Mouse (Mus musculus) left cerebral cortex, postnatal 14 days (tissue): ENCODE results near the gene Ssr2. TPM values are rescaled to one million over a fixed set of nuclear protein-coding genes. Genes with fewer than 3 reads are reported as not detected.
A peak's percentile ranks its signal among the peaks of the same experiment; 100 is the strongest.
"Not testable (repeated sequence)": the region's sequence is repeated elsewhere in the genome, so short reads cannot be mapped to it uniquely, and the experiment has no call there.

Experiments used
- DNase-seq, 2 experiments: peaks; one replicate each; pipeline ENCODE4 v3.0.0; 2021 to 2022; ENCODE audit warnings: low spot score in 2 of 2, mixed read lengths in 1 of 2
- intact Hi-C: fragments of 180-260 bp; cut with DNase I; formaldehyde crosslinking; loops from one replicate; pipeline ENCODE4 v1.15.1; 2025
- total RNA-seq, 2 experiments: library from RNA; stranded (reverse); gene quantifications; 2 replicates each; pipeline ENCODE4 v1.2.3; 2021

The Ssr2 gene
- total RNA-seq, 2 experiments from 2014 or later, result 114 to 123 TPM

DNA sequence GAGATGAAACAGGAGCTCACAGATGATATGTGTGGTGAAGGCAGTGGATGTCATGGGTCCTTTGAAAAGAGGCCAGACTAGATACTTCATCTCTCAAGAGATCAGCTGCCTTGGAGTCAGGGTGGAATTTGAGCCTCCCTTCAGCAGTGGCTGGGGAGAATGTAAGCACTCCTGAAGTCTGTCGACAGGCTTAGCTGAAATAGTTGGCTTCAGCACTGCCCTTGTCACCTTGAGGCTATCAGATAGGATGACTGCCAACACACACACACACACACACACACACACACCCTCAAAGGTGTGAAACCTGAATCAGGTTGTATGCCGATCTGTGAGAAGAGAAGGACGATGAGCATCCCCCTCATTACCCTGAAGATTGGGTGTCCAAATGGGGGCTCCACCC lies 15.4 kb downstream of the Ssr2 start:
- intact Hi-C loops, result no loop called here
- DNase-seq, result no peak

DNA sequence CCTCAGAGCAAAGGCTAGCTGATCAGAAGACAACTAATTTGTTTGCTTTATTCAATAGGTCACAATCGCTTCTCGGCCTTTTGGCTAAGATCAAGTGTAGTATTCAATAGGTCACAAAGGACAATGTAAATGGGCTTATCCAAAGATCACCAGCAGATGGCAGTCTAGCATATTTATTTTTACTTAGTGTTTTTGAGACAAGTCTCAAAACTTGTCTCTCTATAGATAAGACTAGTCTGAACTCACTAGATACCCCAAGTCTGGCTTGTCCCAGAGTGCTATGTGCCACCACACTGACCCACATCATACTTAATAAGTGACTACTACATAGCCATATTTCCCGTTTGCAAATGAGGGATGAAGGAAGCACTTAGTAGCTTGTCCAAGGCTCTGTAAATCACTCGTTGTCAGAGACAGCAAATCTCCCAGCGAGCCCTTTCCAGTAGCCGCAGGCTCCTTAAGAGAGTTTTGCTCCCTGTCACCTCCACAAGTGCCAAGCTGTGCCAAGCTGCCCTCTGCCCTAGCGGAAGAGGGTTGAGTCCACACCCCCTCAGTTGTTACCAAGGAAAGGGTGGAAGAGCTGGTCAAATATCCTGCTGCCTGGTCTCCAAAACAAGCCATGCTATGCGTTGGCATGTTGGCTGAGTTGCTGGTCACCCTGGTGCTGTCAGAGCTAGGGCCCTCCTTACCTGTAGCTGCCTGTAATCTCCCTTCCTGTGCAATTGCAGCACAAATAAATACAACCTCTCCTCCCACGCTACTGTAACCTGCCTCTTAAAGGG lies 16.5 kb downstream of the Ssr2 start:
- intact Hi-C loops, result no loop called here
- peak; percentile 49 to 64 for DNase-seq

DNA sequence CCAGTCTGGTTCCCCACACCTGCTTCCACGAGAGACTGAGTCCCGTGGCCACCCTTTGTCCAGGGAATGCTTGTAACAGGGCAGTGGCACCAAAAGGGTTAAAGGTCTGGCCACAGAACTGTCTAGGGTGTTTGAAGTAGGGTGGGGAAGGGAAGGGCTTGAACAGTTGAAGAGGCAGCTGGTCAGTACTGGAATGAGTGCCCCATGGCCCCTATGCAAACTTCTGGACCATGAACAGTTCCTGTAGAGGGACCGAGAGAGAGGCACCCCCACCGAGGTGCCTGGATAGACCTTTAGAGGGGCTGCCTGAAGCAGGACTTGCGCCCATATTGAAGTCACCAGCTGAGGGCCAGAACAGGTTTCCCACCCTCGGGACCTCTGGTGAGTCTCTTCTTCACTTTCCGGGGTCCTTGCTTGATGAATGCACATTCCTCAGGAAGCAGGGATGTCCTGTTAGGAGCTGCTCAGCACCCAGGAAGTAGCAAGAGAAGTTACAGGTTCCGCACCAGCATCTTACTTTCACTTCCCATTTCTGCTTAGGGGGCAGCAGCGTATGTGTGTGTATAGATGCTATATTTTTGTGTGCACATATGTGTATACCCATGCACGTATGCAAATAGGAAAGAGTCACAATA lies 17.4 kb downstream of the Ssr2 start:
- no peak for DNase-seq
- intact Hi-C loops, result no loop called here

DNA sequence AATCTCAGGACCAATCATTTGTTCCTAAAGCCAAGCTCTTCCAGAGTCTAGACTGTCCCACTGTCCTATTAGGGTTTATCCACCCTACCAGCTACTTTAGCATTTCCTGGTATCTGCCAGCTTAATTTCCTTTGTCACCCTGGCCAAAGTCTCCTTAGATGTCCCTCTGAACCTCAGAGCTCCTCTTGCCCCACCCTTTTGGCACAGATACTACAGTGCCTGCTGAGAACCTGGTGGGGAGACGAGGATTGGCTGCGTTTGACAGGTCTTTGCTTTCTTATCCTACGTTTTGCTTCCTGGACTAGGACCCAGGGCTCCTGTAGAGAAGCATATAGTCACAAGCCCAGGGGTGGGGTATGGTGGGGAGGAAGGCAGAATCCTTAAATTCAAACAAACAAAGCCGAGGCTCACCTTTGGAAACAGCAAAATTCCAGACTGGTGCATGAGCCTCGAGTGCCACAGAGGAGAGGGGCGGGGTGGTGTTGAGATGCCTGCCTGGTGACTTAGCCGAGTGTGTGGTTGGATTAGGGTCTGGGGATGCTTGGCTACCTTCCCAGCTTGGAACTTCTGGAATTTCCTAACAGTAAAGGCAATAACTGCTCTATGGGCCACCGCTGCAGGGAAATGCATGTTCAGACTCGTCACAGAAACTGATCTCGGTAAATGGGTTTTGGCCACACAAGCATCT lies 18.4 kb downstream of the Ssr2 start:
- no peak for DNase-seq
- intact Hi-C loops, result no loop called here

DNA sequence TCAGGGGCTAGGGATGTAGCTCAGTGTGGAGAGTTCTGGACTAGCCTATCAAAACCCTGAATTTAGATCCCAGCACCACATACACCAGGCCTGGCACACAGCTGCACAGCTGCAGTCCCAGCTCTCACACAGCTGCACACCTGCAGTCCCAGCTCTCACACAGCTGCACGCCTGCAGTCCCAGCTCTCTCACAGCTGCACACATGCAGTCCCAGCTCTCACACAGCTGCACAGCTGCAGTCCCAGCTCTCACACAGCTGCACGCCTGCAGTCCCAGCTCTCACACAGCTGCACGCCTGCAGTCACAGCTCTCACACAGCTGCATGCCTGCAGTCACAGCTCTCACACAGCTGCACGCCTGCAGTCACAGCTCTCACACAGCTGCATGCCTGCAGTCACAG lies 20.9 kb downstream of the Ssr2 start:
- DNase-seq, intact Hi-C loops: not testable (repeated sequence)

DNA sequence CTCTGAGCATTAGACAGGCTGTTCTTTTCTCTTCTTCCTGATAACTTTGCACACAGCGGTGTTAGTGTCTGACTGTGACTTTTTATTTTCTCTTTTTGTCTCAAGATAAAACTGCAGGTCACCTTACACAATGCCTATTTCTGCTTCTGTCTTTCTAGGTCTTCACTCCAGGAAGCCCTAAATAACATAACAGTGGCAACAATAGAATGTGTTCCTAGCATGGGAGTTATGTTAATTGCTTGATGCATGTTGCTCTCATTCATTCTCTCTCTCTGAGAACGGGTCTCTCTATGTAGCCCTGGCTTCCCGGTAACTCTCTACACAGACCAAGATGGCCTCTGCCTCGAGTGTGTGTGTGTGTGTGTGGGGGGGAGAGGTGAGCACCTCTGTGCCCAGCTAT lies 26.8 kb downstream of the Ssr2 start:
- no peak for DNase-seq
- intact Hi-C loops, result loop anchor here (10.0 kb wide), 1 partner anchor 132 kb away; no protein-coding TSS in a partner anchor

DNA sequence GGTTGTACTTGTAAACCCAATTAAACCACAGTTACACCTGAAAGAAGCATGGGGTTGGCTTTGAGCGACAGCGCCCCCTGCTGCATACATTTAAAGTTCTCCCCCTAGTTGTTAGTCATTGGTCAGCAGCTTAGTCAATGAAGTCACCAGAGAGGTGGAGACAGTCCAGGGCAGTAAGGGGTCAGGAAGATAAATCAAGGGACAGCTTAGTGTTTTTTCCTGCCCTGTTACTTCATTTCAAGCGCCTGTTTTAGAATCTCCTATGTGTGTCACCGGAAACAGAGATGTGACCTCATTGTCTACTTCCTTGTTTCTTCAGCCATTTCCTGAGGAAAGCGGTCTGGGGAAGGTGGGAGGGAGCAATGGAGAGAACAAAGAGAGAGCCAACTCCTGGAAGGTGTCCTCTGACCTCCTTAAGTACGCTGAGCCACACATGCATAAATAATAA lies 28.1 kb downstream of the Ssr2 start:
- peak in 1 of 2 experiments; percentile 57 for DNase-seq
- intact Hi-C loops, result loop anchor here (10.0 kb wide), 1 partner anchor 131 kb away; no protein-coding TSS in a partner anchor

DNA sequence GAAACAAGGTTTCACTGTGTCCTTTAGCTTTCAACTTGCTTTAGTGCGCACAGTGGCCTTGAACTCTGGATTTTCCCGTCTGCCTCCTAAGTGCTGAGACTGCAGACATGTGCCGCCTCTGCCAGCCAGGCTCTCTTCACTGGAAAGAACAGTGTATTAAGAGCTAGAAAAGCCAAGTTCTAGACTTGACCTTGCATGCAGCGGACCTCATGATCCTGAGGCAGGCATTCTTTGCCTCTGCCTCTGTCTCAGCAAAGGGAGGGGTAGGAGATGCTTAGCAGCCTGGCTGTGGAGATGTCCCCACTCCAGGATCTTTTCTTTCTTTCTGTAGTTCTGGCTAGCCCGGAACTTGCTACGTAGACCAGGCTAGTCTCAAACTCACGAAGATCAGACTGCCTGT lies 29.2 kb downstream of the Ssr2 start:
- intact Hi-C loops, result loop anchor here (10.0 kb wide), 1 partner anchor 130 kb away; no protein-coding TSS in a partner anchor

DNA sequence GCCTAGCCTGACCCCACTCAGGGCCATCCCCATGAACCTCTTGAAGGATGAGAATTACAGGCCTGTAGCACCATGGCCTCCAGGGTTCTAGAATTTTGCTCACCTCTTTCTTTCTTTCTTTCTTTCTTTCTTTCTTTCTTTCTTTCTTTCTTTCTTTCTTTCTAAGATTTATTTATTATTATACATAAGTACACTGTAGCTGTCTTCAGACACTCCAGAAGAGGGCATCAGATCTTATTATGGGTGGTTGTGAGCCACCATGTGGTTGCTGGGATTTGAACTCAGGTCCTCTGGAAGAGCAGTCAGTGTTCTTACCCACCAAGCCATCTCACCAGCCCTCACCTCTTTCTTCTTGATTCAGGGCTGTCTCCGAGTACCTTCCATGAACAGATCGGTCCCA lies 30.0 kb downstream of the Ssr2 start, which contains the start of gene Arhgef2:
Gene Arhgef2 (plus strand): TSS at position 301 of the 400 bp plus-strand sequence.
- intact Hi-C loops, result loop anchor here (2.0 to 10.0 kb wide), 2 partner anchors 27 to 129 kb away; no protein-coding TSS in a partner anchor
- not testable (repeated sequence) for DNase-seq

More for the DNA sequence above, 29.2 kb downstream of the Ssr2 start:
- DNase-seq, result no peak

DNA sequence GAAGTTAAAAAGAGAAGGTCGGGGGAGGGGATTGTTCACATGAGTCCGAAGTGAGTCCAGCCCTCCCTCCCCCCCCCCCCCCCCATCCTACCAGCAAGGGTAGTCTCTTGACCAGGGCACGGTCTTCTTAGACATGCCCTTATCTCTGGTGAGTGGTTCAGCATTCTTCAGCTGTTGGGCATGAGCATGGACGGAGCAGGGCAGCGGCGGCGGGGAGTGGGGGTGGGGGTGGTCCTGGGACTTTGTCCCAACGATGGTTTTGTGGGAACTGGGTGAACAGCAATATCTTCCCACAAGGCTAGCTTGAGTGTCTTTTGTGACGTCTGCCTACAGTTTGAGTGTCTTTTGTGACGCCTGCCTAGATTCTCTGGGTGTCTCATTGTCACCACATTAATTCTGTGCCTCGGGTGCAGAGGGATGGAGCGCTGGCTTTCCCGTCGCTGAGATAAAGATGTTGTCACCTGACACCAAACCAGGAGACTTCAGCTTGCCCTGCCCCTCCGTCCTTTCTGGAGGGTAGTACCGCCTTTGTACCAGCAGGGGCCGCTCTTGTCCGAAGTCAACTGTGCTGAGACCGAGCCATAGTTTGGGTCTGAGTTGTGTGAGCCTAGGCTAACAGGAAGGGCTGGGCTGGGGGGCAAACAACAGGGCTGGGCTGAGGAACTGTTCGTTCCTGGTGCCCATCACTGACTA lies 31.5 kb downstream of the Ssr2 start:
- intact Hi-C loops, result loop anchor here (2.0 to 10.0 kb wide), 2 partner anchors 26 to 128 kb away; no protein-coding TSS in a partner anchor
- peak; percentile 89 to 93 for DNase-seq

DNA sequence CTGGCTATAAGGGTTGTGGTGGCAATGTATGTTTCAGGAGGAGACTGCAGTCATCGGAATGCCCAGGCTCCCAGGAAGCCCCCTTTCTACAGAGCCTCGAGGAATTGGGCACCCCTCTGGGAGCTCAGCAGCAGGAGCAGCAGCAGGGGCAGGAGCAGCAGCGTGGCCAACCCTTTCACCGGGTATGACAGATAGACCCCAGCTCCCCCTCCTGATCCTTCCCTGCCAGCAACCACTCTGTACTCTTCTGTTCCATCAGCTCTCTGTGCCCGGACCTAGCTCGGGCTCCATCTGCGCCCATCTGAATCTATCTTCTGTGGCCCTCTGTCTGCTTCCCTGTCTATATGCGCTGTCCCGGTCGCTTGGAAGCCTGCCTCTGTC lies 32.1 kb downstream of the Ssr2 start:
- intact Hi-C loops, result loop anchor here (2.0 to 10.0 kb wide), 2 partner anchors 25 to 127 kb away; no protein-coding TSS in a partner anchor
- no peak for DNase-seq

DNA sequence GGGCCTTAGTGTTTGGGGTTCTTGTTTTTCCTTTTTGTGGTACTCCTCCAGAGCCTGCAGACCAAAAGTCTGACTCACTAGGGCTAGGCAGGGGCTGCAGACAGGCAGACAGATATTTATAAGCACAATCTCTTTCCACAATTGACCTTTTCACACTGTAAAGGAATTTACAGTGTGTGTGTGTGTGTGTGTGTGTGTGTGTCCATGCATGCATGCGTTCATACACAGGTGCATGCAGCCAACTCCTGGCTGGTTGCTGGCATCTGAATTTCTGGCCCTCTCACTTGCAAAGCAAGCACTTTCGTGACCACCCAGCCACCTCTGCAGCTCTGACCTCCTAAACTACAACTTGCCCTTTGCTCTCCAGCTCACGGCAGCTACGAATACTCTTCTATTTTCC lies 33.4 kb downstream of the Ssr2 start:
- DNase-seq, result no peak
- intact Hi-C loops, result loop anchor here (10.0 kb wide), 1 partner anchor 126 kb away; no protein-coding TSS in a partner anchor

DNA sequence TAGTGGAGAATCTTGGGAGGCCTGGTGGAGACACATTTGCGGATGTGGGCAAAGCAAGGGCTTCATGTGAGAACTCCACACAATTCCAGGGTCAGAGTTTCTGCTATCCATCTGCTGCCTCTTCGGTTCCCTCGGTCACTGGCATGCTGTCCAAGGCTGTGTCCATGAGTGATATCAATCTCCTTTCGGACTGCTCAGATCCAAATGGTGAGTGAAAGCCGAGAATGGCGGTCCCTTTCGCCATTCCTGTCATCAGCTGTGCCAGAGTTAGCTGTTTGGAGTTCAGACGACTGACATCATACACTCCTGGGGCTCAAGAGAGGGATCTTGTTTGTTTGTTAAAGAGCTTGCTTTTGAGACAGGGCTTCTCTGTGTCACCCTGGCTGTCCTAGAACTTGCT lies 38.7 kb downstream of the Ssr2 start:
- intact Hi-C loops, result no loop called here
- DNase-seq, result no peak

DNA sequence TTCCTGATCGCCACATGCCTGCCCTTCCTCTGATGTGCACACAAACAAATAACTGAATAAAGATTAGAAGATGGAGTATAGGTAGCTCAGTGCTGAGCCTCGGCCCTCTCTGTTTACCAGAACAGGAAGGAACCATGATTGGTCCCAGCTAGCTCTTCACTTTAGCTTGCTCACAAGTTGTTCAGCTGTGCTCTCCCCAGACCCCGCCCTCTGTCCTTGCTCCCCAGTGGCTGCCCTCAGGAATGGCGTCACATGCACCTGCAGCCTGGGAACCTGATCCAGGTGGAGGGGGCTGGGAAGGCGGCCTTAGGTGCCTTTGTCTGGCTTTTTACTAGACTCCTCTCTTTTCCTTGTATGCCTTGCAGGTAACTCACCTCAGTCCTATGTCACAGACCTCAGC lies 39.4 kb downstream of the Ssr2 start:
- no peak for DNase-seq

DNA sequence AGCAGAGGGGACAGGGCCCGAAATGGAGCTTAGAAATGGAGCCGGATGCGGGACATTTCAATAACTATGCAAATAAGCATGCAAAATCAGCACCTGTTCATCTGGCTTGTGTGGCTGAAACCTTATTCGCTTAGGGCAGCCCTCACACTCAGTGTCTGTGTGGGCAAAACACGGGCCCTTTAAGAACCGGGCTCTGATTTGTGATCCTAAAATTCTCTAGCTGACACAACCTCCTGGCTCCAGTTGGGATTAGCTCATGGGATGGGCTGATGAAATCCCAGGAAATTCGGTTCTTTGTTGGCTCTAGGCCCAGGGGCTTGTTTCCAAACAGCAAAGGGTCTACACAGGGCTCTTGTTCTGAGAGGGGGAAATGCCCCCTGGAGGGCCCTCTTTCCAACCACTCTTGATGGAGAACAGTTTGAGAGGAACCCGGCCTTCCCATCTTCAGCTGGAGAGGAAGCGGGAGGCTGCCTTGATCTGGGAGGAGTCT lies 40.3 kb downstream of the Ssr2 start:
- intact Hi-C loops, result no loop called here
- no peak for DNase-seq

More for the DNA sequence above, 39.4 kb downstream of the Ssr2 start:
- intact Hi-C loops, result no loop called here

DNA sequence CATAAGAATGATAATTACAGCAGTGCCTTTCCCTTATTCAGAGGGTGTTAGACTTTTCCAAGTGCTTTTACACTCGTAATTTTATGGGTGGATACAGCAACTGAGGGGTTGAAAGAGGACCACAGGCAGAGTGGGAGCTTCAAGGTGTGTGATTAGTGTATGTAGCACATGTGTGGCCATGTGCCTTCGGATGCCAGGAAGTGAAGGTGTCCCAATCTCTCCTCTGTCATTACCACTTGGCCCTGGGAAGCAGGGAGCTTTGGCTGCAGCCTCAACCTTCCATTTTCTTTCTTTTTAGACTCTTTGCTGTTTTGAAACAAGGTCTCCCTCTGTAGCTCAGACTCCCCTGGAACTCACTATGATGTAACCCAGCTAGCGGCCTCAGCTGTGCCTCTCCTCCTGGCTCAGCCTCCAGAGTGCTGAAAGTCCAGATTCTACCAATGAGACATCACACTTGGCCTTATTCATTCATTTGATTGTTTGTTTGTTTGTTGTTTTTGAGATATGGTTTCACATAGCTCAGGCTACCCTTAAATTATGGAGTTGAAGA lies 41.4 kb downstream of the Ssr2 start:
- no peak for DNase-seq
- intact Hi-C loops, result no loop called here

DNA sequence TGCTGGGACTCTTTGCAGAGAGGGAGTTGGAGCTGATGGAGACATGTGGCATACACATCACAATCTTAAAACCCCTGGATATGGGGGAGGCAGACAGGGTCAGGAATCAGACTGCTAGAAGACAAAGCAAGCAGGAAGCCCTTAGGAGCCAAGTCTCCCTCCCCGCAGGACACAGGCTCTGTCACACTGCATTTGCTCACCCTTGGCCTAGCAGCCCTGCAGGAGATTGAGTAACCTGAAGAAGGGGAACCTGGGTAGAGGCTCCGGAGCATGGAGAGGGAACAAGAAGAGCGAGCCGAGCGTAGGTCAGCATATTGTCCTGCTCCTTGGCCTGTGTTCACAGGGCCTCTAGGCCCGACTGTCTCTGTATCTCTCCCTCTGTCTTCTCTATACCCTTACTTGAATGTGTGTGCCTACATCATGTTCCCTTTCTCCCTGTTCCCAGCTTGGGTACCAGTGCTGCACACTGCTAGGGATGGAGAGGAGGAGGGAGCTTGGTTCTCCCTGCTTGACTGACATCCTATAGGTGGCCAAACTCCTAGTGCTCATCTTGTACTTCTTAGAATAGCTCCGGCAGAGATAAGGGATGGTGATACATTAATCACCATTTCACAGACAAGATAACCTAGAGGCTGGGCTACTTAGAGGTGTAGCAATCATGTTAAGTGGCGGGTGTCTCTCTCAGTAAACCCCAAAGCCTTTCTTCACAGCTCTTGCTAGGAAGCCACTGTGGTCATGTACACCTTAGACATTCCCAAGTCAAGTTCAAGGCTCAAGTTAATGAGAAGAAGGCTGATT lies 42.6 kb downstream of the Ssr2 start:
- intact Hi-C loops, result no loop called here
- no peak for DNase-seq
